Mouse (Mus musculus) erythroblast, embryonic 14.5 days (primary cell): ENCODE measurements around the gene Lcp2. TPM values are rescaled to one million over a fixed set of nuclear protein-coding genes. Genes with fewer than 3 reads are reported as not detected.

ENCODE experiments used
- H3K27me3 ChIP-seq: 2 replicates; pipeline ENCODE4 v1.6.1; 2012; ENCODE audit warnings: inconsistent platforms; ENCODE audit not compliant: control insufficient read depth
- H3K36me3 ChIP-seq: 2 replicates; pipeline ENCODE4 v1.6.1; 2012; ENCODE audit warnings: mild to moderate bottlenecking, inconsistent platforms; ENCODE audit not compliant: control insufficient read depth
- H3K4me1 ChIP-seq: 2 replicates; pipeline ENCODE4 v1.6.1; 2012; ENCODE audit warnings: inconsistent platforms; ENCODE audit not compliant: control insufficient read depth
- H3K4me3 ChIP-seq: replicated peaks from 2 replicates; pipeline ENCODE3; 2012; ENCODE audit warnings: moderate library complexity, mild to moderate bottlenecking, inconsistent platforms
- H3K9me3 ChIP-seq: 2 replicates; pipeline ENCODE4 v1.6.1; 2012; ENCODE audit warnings: low read length, inconsistent platforms, mixed read lengths; ENCODE audit not compliant: control insufficient read depth
- GATA1 ChIP-seq: IDR thresholded peaks from 2 replicates; pipeline ENCODE4 v1.6.1; 2012; ENCODE audit warnings: low read length, inconsistent platforms, mixed read lengths
- TAL1 ChIP-seq: IDR thresholded peaks from 3 replicates; pipeline ENCODE4 v1.6.1; 2012; ENCODE audit warnings: low read length, inconsistent platforms, mixed read lengths
- polyA plus RNA-seq: library from polyadenylated mRNA; stranded (reverse); fragments of >175 nt; gene quantifications from 2 replicates; pipeline ENCODE4 v1.2.3, GENCODE M21; 2012

Gene Lcp2
- polyA plus RNA-seq, 1 experiment = 0.05 TPM

- TF ChIP-seq GATA1 = no peak
- TF ChIP-seq TAL1 = no peak
- Histone ChIP-seq H3K36me3 (no peaks in the 10 kb centered on the region), H3K27me3 (no peaks in the 10 kb centered on the region), H3K4me1 (no peaks in the 10 kb centered on the region; the same call in 1 of the 2 replicates), H3K4me3 (no peak overlapping the region), H3K9me3 (no peaks in the 10 kb centered on the region; the same call in 1 of the 2 replicates)
These were observed 10.6 kb upstream of the Lcp2 start for GRCm38 (mm10) chr11:34035909-34036658.

DNA sequence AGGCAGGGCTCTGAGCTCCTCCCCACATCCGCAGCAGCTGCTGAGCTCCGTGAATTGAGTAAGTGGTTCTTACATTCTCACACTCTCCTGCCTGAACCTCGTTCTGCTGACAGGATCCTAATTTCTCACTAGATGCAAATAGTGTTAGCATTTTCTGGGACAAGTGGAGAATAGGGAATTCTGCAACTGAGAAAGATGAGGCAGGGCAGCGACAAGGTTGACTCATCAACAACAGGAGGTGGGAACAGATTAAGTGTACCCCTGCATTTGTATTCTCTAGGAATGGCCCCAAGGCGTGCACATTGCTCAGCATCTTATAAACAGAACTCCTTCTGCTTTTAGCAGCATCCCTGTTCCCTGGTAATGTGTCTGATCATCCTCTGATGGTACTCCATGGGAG is 6.7 kb upstream of the Lcp2 start:
- H3K36me3 ChIP-seq = no peaks in the 10 kb centered on the region
- TF ChIP-seq GATA1 = no peak
- no peak for TF ChIP-seq TAL1
- H3K27me3 ChIP-seq = no peaks in the 10 kb centered on the region
- H3K9me3 ChIP-seq = no peaks in the 10 kb centered on the region; the same call in 1 of the 2 replicates
- no peak overlapping the region for H3K4me3 ChIP-seq
- H3K4me1 ChIP-seq = no peaks in the 10 kb centered on the region

DNA sequence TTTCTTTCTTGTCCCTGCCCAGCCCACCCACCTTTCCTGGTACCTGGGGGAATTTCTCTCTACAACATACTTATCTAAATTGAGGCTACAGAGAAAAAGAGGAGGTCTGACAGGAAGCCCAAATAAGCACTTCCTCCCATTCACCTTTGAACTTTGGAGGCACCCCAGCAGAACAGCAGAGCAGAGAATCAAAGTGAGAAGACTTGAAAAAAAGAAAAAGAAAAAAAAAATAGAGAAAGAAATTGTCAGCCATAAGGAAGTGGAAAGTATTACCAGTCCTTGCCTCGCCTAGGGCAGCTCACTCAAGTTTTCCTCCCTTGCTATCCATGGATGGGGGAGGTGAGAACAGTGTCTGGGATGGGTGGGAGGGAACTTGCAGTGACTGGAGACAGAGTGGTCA is 3.9 kb upstream of the Lcp2 start:
- Histone ChIP-seq H3K36me3 (no peaks in the 10 kb centered on the region), H3K9me3 (no peaks in the 10 kb centered on the region), H3K4me1 (no peaks in the 10 kb centered on the region), H3K4me3 (no peak overlapping the region), H3K27me3 (no peaks in the 10 kb centered on the region)
- TF ChIP-seq GATA1 (no peak), TAL1 (no peak)

- TF ChIP-seq GATA1 = no peak
- TF ChIP-seq TAL1 = no peak
- Histone ChIP-seq H3K27me3 (no peaks in the 10 kb centered on the region), H3K9me3 (no peaks in the 10 kb centered on the region), H3K4me1 (peaks cover 2% of the 10 kb centered on the region; the same call in 1 of the 2 replicates), H3K4me3 (peak overlapping the region; percentile 16), H3K36me3 (no peaks in the 10 kb centered on the region)
These were observed 820 bp downstream of the Lcp2 start for GRCm38 (mm10) chr11:34047542-34047937.

GRCm38 (mm10) chr11:34048375-34049124 is 1.8 kb downstream of the Lcp2 start:
- no peaks in the 10 kb centered on the region for H3K36me3 ChIP-seq
- no peaks in the 10 kb centered on the region for H3K9me3 ChIP-seq

GRCm38 (mm10) chr11:34049125-34049379 is 2.3 kb downstream of the Lcp2 start:
- H3K4me1 ChIP-seq = peaks cover 2% of the 10 kb centered on the region; the same call in 1 of the 2 replicates
- TF ChIP-seq TAL1 = no peak

More at GRCm38 (mm10) chr11:34048375-34049124, 1.8 kb downstream of the Lcp2 start:
- no peaks in the 10 kb centered on the region for H3K27me3 ChIP-seq
- TF ChIP-seq GATA1 (no peak), TAL1 (no peak)
- no peak overlapping the region for H3K4me3 ChIP-seq
- H3K4me1 ChIP-seq = peaks cover 2% of the 10 kb centered on the region; the same call in 1 of the 2 replicates

GRCm38 (mm10) chr11:34050063-34050462 is 3.3 kb downstream of the Lcp2 start:
- no peaks in the 10 kb centered on the region for H3K36me3 ChIP-seq
- H3K27me3 ChIP-seq = no peaks in the 10 kb centered on the region
- H3K4me1 ChIP-seq = peaks cover 2% of the 10 kb centered on the region; the same call in 1 of the 2 replicates
- H3K9me3 ChIP-seq = no peaks in the 10 kb centered on the region
- no peak overlapping the region for H3K4me3 ChIP-seq
- TF ChIP-seq TAL1 (no peak), GATA1 (no peak)

More at GRCm38 (mm10) chr11:34049125-34049379, 2.3 kb downstream of the Lcp2 start:
- no peaks in the 10 kb centered on the region for H3K9me3 ChIP-seq
- H3K27me3 ChIP-seq = no peaks in the 10 kb centered on the region
- H3K36me3 ChIP-seq = no peaks in the 10 kb centered on the region
- no peak overlapping the region for H3K4me3 ChIP-seq

DNA sequence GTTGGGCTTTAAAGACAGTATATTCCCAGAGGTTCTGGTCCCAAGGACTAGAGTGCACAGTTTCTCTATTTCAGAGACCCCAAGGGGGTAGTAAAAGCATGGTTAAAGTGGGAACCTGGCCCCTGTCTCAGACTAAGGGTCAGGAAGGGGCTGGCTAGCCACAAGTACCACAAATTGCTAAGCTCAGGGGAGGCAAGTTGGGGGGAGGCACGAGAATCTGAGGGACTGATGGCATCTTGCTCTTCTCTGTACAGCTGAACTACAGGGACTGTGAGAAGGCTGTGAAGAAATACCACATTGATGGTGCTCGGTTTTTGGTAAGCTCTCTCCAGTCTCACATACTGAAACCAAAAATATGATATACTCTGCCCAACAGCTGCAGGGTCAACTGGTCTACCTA is 3.9 kb downstream of the Lcp2 start:
- Histone ChIP-seq H3K9me3 (no peaks in the 10 kb centered on the region), H3K4me3 (no peak overlapping the region), H3K27me3 (no peaks in the 10 kb centered on the region), H3K36me3 (no peaks in the 10 kb centered on the region), H3K4me1 (peaks cover 2% of the 10 kb centered on the region; the same call in 1 of the 2 replicates)
- TF ChIP-seq GATA1 (no peak), TAL1 (no peak)

- no peaks in the 10 kb centered on the region for H3K27me3 ChIP-seq
- H3K4me1 ChIP-seq = peaks cover 2% of the 10 kb centered on the region; the same call in 1 of the 2 replicates
- TF ChIP-seq TAL1 (no peak), GATA1 (no peak)
- no peaks in the 10 kb centered on the region for H3K9me3 ChIP-seq
- H3K36me3 ChIP-seq = no peaks in the 10 kb centered on the region
- no peak overlapping the region for H3K4me3 ChIP-seq
These were observed 6.5 kb downstream of the Lcp2 start for GRCm38 (mm10) chr11:34053031-34053818.
